In genomic region chr5:108790385-108790784, GRCm38 (mm10) we compare ENCODE assay signal across 19 mouse cellular contexts. TPM values are rescaled to one million over a fixed set of nuclear protein-coding genes. Genes with fewer than 3 reads are reported as not detected.
A peak's percentile ranks its signal among the peaks of the same experiment; 100 is the strongest.
DNase-seq lines count a peak whose midpoint lies in the region; ATAC-seq and TF ChIP-seq lines count a peak whose summit lies in the region.
"Not testable (repeated sequence)": the region's sequence is repeated elsewhere in the genome, so short reads cannot be mapped to it uniquely, and the experiment has no call there.
"Had no signal": no experiment of that assay in that cellular context is flagged by ENCODE, and none has a peak within 500 bp of the region (broad histone marks: within the 10 kb centered on the region; RNA-seq: fewer than 3 reads in every experiment).

No protein-coding gene starts in this region.

- ATAC-seq in embryonic facial prominence, embryonic 11.5 days (replicated peaks; ENCODE audit: insufficient number of reproducible peaks, low FRiP score, low TSS enrichment, low read depth); midbrain, embryonic 14.5 days (ENCODE audit: low FRiP score, low TSS enrichment); stomach, postnatal 0 days (ENCODE audit: low FRiP score, low TSS enrichment): not testable (repeated sequence)

- not testable (repeated sequence) for H3K27ac ChIP-seq in ES-E14 (ENCODE audit: insufficient read depth, low read depth, low read length, poor library complexity, severe bottlenecking); embryonic facial prominence, embryonic 11.5 days (replicated peaks; ENCODE audit: low read depth, low read length); midbrain, embryonic 14.5 days (replicated peaks; ENCODE audit: low read depth, low read length); stomach, postnatal 0 days (replicated peaks)

- DNase-seq in ES-E14 (ENCODE audit: low read depth, low spot score): peak; percentile 33
- DNase-seq in adrenal gland, postnatal 10 days: peak; percentile 59
- DNase-seq in embryonic facial prominence, embryonic 11.5 days (ENCODE audit: low spot score): peak; percentile 41
- DNase-seq in heart, postnatal 4 days: peak; percentile 40
- DNase-seq in kidney, postnatal 4 days: peak; percentile 33 to 52
- DNase-seq in lung, adult 18-20 months: peak; percentile 37 to 52
- peak; percentile 41 for DNase-seq in midbrain, embryonic 14.5 days
- DNase-seq in stomach, postnatal 0 days (ENCODE audit: low spot score): peak; percentile 15

- H3K9ac ChIP-seq in ES-E14 (ENCODE audit: insufficient read depth, low read depth, low read length, poor library complexity, severe bottlenecking); embryonic facial prominence, embryonic 11.5 days (replicated peaks; ENCODE audit: low read length); midbrain, embryonic 14.5 days (replicated peaks; ENCODE audit: low read length); stomach, postnatal 0 days (ENCODE audit: low read length): not testable (repeated sequence)

- H3K4me1 ChIP-seq in ES-E14 (ENCODE audit: control insufficient read depth in 2 of 2, insufficient read depth in 2 of 2, low read length in 2 of 2, poor library complexity in 1 of 2); embryonic facial prominence, embryonic 11.5 days (ENCODE audit: control insufficient read depth, insufficient read depth, low read length); midbrain, embryonic 14.5 days (ENCODE audit: control insufficient read depth, insufficient read depth, low read length); stomach, postnatal 0 days (replicated peaks; ENCODE audit: control insufficient read depth, insufficient read depth): not testable (repeated sequence)

- TF ChIP-seq EP300 in stomach, postnatal 0 days (optimal IDR thresholded peaks at IDR 0.05): not testable (repeated sequence)

- H3K4me3 ChIP-seq in ES-E14 (ENCODE audit: insufficient read depth in 1 of 2, low read depth in 1 of 2, low read length in 2 of 2, poor library complexity in 1 of 2, severe bottlenecking in 1 of 2); embryonic facial prominence, embryonic 11.5 days (ENCODE audit: low read depth, low read length); midbrain, embryonic 14.5 days (replicated peaks; ENCODE audit: low read depth, low read length); stomach, postnatal 0 days (ENCODE audit: low read depth, low read length): not testable (repeated sequence)

- not testable (repeated sequence) for H3K27me3 ChIP-seq in embryonic facial prominence, embryonic 11.5 days (ENCODE audit: control insufficient read depth, insufficient read depth, low read length); midbrain, embryonic 14.5 days (ENCODE audit: control insufficient read depth, insufficient read depth, low read length); stomach, postnatal 0 days (ENCODE audit: control insufficient read depth, insufficient read depth, low read length)

- 44% methylated on average over 1 of the region's 1 CpGs for WGBS in embryonic facial prominence, embryonic 11.5 days
- WGBS in midbrain, embryonic 14.5 days: 42% methylated on average over 1 of the region's 1 CpGs
- WGBS in stomach, postnatal 0 days: 23% methylated on average over 1 of the region's 1 CpGs

- not testable (repeated sequence) for H3K9me3 ChIP-seq in ES-E14 (ENCODE audit: control insufficient read depth, insufficient read depth, low read depth, low read length); embryonic facial prominence, embryonic 11.5 days (replicated peaks; ENCODE audit: control insufficient read depth, low read length); midbrain, embryonic 14.5 days (ENCODE audit: control insufficient read depth, low read length); stomach, postnatal 0 days (ENCODE audit: control insufficient read depth, low read length)

- peak; percentile 73 for TF ChIP-seq CTCF in stomach, postnatal 0 days (IDR thresholded peaks at IDR 0.05; ENCODE audit: low read depth)

- not testable (repeated sequence) for H3K36me3 ChIP-seq in ES-E14 (ENCODE audit: control insufficient read depth, insufficient read depth, low read length, poor library complexity, severe bottlenecking); embryonic facial prominence, embryonic 11.5 days (replicated peaks; ENCODE audit: control insufficient read depth, insufficient read depth, low read depth, low read length); midbrain, embryonic 14.5 days (ENCODE audit: control insufficient read depth, insufficient read depth, low read length); stomach, postnatal 0 days (ENCODE audit: control insufficient read depth, insufficient read depth, low read length)

- in situ Hi-C loops in ES-E14 (cut with MboI; ENCODE audit: low sequenced_read_pairs in 2 of 2, unreplicated experiment in 2 of 2): not testable (repeated sequence)

- not testable (repeated sequence) for H3K4me2 ChIP-seq in embryonic facial prominence, embryonic 11.5 days (ENCODE audit: low read depth, low read length); midbrain, embryonic 14.5 days (ENCODE audit: low read length); stomach, postnatal 0 days (replicated peaks; ENCODE audit: low read depth)

RNA-seq across cellular contexts. Expression of gene Tmed11, which starts 4.8 kb away (rescaled TPM):
- total RNA-seq in ES-E14 (2012; rRNA removed): not detected in 2 replicates
- not detected for total RNA-seq in adrenal gland, postnatal 10 days (2021)
- polyA plus RNA-seq in embryonic facial prominence, embryonic 11.5 days (2014; fragmentation: Nextera tagmentation; extraction: Ambion mirVana): not detected in 2 replicates
- total RNA-seq in heart, postnatal 4 days (2021): not detected
- not detected in 2 replicates for polyA plus RNA-seq in midbrain, embryonic 14.5 days (2014; fragmentation: Nextera tagmentation; extraction: Ambion mirVana)
- 0.12 TPM in 1 of 2 replicates, not detected in the other for polyA plus RNA-seq in stomach, postnatal 0 days (2015; fragmentation: Nextera tagmentation; extraction: Ambion mirVana)
- total RNA-seq: common myeloid progenitor, adult 5-6 weeks; gastrocnemius, adult 18-20 months; left cerebral cortex, adult 18-20 months had no signal
- polyA plus RNA-seq: heart, embryonic 10.5 days; hindbrain, embryonic 14.5 days; kidney, embryonic 16.5 days; liver, embryonic 12.5 days; midbrain, embryonic 12.5 days; neural tube, embryonic 13.5 days; stomach, embryonic 14.5 days; urinary bladder, adult 2 months had no signal

RNA-seq across cellular contexts. Expression of gene Rnf212, which starts 15.6 kb away (rescaled TPM):
- total RNA-seq in ES-E14 (2012; rRNA removed): 0.31 TPM in 1 of 2 replicates, not detected in the other
- not detected for total RNA-seq in adrenal gland, postnatal 10 days (2021)
- 0.69 and 0.88 TPM in 2 replicates for polyA plus RNA-seq in embryonic facial prominence, embryonic 11.5 days (2014; fragmentation: Nextera tagmentation; extraction: Ambion mirVana)
- total RNA-seq in heart, postnatal 4 days (2021): not detected
- polyA plus RNA-seq in midbrain, embryonic 14.5 days (2014; fragmentation: Nextera tagmentation; extraction: Ambion mirVana): not detected in 2 replicates
- polyA plus RNA-seq in stomach, postnatal 0 days (2015; fragmentation: Nextera tagmentation; extraction: Ambion mirVana): 0.42 and 0.77 TPM in 2 replicates
- total RNA-seq: gastrocnemius, adult 18-20 months; left cerebral cortex, adult 18-20 months had no signal
- polyA plus RNA-seq: hindbrain, embryonic 14.5 days; midbrain, embryonic 12.5 days; neural tube, embryonic 13.5 days; stomach, embryonic 14.5 days had no signal

RNA-seq across cellular contexts. Expression of gene Vmn2r8, which starts 18.3 kb away (rescaled TPM):
- total RNA-seq in ES-E14 (2012; rRNA removed): not detected in 2 replicates
- not detected for total RNA-seq in adrenal gland, postnatal 10 days (2021)
- polyA plus RNA-seq in embryonic facial prominence, embryonic 11.5 days (2014; fragmentation: Nextera tagmentation; extraction: Ambion mirVana): not detected in 2 replicates
- not detected for total RNA-seq in heart, postnatal 4 days (2021)
- not detected in 2 replicates for polyA plus RNA-seq in midbrain, embryonic 14.5 days (2014; fragmentation: Nextera tagmentation; extraction: Ambion mirVana)
- not detected in 2 replicates for polyA plus RNA-seq in stomach, postnatal 0 days (2015; fragmentation: Nextera tagmentation; extraction: Ambion mirVana)
- total RNA-seq: common myeloid progenitor, adult 5-6 weeks; gastrocnemius, adult 18-20 months; left cerebral cortex, adult 18-20 months had no signal
- polyA plus RNA-seq: heart, embryonic 10.5 days; hindbrain, embryonic 14.5 days; kidney, embryonic 16.5 days; liver, embryonic 12.5 days; midbrain, embryonic 12.5 days; neural tube, embryonic 13.5 days; stomach, embryonic 14.5 days; urinary bladder, adult 2 months had no signal
